Mouse (Mus musculus) thymus, postnatal 14 days (tissue): ENCODE data around the gene Tmem240.
"Not testable (repeated sequence)": the region's sequence is repeated elsewhere in the genome, so short reads cannot be mapped to it uniquely, and the experiment has no call there.

Source experiments
- DNase-seq: peaks from one replicate; pipeline ENCODE4 v3.0.0; 2021

Gene Tmem240

DNA sequence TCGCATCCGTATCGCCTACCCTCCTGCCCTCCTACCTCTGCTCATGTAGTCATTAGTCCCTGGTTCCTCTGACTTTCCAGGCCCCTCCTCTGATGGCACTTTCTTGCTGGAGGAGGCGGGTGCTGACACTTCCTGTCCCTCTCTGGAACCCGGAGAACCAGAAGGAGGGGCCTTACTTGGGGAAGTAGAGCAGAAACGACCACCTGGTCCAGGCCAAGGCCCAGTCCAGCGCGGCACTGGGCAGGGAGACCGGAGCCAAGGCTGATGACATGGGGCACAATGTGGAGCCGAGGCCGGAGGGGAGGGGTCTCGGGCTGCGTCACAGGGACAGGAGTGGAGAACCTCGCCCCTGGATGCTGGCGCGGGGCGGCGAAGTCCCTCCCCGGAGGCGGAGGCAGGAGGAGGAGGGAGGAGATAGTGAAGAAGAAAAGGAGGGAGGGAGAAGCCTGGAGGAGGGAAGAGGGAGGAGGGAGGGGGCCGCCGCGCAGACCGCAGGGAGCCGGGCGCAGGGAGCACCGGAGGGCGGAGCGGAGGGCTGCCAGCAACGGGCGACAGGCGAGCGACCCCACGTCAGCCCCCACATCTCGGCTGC lies at the start of gene Tmem240:
Tmem240 (plus strand) TSS at position 451 of the 592 bp plus-strand sequence.
- DNase-seq, result peak; percentile 89

DNA sequence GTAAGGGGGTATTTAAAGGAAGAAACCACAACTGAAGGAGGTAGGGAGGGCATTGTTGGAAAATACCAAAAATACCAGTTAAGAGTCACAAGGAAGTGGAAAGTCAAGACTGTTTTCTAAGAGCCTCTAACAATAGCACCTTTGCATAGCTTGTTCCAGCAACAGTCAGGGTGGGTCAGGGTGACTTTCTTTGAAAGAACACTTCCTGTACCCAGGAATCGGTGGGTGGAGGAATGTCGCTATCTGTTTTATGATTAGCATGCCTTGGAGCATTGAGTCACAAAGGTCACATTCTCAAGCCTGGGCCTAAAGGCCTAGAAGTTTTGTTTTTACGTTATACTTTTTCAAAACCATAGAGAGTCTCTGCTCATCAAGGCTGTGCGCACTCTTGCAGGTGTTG lies 46.8 kb upstream of the Tmem240 start:
- DNase-seq, result not testable (repeated sequence)

DNA sequence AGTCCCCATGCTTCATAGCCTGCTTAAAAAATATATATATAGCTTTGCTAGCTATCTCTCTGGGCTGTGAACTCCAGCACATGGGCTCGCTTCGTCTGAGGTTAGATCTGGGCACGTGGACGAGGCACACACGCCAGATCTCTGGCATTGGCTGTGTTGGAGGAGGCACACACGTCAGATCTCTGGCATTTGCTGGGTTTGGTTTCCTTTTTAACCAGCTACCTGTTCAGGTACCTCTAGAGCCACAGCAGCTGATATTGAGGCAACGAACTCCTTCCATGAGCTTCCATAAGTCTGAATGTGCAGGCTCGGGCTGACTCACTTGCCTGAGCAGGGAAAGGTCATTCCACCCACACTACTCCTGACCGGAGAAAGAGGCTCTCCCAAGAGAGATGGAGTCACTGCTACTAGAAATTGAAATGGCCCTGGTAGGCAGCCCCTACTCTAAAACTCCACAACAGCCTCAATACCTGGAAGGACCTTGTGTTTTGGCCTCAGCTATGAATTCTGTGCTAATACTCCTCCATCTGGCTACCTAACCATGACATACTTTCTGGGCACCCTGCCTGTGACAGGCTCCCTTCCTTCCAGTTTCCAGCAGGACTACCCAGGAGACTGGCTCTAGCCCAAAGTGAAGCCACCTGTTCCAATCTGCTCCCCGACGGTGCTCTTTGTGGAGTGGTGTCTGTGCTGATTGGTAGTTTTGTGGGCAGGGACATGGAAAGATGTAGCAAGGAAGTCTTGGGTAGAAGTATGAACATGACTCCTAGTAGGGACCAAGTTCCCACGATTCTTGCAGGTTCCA lies 43.8 kb upstream of the Tmem240 start:
- no peak for DNase-seq

DNA sequence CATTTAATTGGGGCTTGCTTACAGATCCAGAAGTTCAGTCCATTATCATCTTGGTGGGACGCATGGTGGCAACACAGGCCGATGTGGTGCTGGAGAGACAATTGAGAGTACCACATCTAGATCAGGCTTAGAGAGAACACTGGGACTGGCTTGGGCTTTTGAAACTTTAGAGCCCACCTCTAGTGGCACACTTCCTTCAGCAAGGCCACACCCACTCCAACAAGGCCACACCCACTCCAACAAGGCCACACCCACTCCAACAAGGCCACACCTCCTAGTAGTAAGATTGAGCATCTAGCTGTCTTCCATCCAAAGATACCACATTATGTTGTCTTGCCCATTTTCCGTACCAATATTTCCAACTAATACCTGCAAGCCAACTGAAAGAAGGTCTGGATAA lies 42.2 kb upstream of the Tmem240 start:
- DNase-seq, result no peak

DNA sequence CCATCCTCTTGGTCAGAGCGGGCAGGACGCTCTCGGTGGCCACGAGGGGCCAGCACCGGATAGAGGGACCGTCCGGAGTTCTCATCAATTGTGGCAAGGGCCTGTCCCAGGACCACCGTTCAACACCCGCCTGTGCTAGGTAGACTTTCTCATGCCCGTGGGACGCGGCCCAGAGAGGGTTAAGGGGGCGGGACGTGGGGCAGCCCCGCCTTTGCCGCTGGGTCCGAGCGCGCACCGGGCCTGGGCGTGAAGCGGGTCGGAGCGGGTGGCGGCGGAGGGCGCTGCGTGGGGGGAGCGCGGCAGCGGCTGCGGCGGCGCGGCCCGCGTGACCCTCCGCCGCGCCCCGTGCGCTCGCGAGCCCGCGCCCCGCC lies 40.5 kb upstream of the Tmem240 start, which contains the start of gene Fndc10:
Fndc10 (plus strand) TSS at position 232 of the 371 bp plus-strand sequence.
- peak; percentile 76 for DNase-seq

DNA sequence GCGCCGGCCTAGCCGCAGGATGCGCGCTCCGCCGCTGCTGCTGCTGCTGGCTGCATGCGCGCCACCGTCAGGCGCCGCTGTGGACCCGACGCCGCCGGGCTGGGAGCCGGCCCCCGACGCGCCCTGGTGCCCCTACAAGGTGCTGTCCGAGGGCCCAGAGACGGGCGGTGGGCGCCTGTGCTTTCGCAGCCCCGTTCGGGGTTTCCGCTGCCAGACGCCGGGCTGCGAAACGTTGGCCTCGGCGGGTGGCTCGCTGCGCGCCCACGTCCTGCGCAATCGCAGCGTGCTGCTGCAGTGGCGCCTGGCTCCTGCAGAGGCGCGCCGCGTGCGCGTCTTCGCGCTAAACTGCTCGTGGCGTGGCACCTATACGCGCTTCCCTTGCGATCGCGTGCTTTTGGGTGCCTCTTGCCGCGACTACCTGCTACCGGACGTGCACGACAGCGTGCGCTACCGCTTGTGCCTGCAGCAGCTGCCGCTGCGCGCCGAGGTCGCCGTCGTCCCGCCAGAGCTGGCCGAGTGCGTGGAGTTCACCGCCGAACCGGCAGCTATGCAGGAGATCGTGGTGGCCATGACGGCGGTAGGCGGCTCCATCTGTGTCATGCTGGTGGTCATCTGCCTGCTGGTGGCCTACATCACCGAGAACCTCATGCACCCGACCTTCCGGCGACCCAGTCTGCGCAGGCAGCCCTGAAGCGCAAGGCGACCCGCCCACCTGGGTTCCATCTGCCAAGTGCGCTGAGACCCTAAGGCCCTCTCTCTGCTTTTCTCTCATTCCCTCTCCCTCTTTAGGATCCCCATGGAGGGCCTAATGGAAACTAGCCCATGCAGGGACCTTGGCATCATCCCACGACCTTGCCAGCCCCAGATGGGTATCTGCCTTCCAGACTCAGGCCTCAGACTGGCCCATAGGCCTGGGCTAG lies 39.9 kb upstream of the Tmem240 start:
- peak; percentile 85 for DNase-seq

DNA sequence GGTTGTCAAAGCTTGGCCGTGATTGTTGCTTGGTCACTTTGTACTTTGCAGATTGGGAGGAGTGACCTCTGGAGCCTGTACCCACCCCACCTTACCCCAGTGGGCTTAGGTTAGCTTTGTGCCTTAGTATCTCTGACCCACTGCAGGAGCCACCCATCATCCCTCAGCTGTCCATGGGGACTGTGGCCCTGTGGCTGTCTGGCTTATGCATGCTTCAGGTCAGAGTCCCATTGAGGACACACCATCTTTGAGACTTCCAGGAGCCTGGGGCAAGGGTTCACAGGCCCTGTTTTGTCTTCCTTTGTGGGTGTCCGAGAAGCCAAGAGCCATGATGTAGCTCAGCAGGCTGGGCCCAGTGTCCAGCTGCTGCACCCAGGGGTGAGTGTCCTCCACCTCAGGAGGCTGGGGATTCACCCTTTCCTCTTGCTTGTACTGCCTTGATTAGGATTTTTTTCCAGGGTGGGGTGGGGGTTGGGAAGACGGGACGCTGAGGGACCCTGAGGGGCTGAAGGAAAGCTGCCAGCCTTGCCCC lies 39.0 kb upstream of the Tmem240 start:
- DNase-seq, result no peak

DNA sequence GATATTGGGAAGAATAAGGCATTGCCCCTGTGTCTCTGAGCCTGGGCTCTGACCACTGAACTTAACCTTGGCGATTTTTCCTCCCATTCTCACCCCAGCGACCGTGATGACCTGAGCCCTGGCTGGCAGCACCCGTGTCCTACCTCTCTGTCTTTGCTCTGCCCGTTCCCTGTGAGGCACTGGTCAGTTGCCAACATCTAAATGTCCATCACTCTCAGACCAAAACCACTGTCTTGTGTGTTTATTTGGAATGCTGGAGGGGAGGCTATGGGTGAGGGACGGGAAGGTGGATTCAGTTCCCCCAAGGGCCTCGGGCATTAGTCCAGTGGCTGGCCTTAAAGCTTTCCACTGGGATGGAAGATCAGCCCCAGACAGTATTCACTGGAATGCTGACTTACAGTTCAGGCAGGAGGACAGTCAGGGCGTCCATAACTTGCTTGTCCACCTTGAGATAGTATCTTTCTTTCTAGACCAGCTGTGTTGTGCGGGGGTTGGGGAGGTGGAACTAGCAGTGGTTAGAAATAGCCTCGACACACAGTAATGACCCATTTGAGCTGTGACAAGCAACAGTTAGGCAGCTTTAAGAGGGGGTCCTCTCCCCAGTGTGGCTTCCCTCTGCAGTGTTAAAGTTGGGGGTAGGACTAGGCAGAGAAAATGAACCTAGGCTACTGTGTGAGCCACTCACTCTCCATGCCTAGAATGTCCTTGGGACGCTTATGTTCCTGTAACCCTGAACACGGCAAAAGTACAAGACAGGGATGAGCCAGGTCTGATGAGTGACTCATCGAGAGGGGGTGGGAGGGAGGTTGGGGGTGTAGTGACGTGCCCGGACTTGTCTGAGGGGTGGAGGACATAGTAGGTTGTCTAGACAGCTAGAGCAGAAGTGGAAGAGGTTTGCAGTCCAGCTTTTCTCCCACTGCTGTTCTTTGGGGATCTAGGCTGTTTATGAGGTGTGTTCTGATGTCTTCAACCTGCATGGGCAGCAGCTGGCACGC lies 38.0 kb upstream of the Tmem240 start:
- DNase-seq, result no peak

DNA sequence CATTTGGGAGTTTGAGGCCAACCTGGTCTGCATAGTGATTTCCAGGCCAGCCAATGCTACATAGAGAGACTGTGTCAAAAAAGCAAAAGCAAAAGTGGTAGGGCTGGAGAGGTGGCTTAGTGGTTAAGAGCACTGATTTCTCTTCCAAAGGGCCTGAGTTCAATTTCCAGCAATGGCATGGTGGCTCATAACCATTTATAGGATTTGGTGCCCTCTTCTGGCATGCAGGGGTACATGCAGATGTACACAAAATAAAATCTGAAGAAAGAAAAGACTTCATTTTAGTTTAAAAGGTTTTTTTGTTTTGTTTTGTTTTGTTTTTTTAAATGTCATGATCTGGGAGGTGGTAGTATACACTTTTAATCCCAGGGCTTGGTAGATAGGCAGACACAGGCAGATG lies 34.2 kb upstream of the Tmem240 start:
- no peak for DNase-seq

DNA sequence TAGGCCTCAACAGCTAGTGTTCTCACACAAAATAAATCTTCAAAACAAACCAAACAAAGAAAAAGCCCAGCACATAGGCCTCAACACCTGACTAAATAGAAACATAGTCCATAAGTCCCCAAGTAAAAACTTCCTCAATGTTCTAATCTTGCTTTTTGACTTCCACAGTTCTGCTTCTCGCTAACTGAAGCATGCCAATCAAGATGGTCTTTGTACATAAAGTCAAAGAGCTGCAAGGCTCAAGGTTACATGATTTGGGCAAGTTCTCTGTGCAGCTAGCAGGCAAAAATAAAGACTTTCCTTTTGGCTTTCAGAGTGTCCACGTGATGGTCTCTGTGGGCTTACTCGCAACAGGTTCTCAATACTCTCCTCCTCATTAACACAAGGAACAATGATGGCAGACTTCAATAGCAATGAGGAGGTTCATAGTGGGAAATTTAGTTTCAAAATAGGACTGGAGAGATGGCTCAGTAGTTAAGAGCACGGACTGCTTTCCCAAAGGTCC lies 31.1 kb upstream of the Tmem240 start:
- no peak for DNase-seq

DNA sequence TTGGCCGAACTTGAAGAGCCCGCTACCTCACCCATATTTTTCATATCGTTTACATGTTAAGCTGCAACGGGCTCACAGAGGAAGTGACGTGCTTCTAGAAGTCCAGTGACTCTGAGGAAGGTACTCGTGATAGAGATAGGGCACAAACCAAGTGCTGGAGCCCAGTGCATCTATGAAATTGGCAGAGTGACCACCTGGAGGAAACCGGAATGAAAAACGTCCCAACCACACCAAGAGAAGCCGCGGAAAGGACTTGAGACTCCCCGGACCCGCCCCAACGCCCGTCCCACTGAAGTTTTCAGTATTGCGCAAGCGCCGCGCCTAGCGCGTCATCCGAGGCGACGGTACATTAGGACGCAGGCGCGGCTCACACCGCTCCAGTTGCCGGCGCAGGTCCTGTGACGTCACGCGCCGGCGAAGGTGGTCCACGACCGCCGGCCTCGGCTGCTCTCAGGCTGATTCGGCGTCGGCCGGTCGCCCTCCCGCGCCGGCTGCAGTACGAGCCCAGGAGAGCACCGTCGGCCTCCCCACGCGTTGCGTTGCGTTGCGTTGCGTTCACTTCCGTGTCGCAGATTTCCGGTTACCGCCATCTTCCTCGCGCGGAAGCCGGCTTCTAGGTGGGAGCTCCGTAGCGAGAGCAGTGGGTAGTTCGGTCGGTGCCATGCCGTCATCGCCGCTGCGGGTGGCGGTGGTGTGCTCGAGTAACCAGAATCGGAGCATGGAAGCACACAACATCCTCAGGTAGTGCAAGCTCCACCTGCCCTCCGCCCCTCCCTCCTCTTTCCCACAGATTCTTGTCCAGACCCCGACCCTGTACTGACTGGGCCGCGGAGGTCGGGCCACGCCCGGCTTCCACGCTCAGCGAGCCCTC lies 29.6 kb upstream of the Tmem240 start, which contains the start of gene Ssu72:
Ssu72 (plus strand) TSS at position 80 of the 871 bp plus-strand sequence.
- DNase-seq, result peak; percentile 93

DNA sequence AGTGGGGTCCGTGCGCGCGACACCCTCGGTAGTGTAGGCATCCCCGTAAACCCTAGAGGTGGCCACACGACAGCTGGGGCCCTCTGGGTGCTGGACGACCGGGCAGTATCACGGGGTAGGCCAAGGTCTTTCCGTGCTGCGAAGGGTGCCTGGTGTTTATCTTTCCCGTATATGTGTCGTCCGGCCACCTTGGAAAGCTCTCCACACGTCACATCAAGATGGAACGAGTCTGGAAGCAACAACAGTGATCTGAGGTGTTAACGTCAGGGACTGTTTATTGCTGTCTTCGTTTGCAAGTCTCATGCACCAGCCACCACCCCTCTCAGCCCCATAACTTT lies 29.0 kb upstream of the Tmem240 start:
- DNase-seq, result no peak

DNA sequence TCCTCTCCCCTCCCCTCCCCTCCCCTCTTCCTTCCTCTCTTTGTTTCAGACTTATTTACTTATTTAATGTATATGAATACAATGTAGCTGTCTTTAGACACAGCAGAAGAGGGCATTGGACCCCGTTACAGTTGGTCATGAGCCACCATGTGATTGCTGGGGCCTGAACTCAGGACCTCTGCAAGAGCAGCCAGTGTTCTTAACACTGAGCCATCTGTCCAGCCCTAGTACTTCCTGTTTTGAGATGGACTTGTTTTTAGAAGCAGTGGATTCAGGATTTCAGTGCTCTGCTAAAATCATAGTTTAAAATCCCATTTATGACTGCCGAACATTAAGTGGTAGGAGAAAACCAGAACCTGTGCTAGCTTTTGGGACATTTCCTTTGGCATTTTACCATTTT lies 26.0 kb upstream of the Tmem240 start:
- no peak for DNase-seq

DNA sequence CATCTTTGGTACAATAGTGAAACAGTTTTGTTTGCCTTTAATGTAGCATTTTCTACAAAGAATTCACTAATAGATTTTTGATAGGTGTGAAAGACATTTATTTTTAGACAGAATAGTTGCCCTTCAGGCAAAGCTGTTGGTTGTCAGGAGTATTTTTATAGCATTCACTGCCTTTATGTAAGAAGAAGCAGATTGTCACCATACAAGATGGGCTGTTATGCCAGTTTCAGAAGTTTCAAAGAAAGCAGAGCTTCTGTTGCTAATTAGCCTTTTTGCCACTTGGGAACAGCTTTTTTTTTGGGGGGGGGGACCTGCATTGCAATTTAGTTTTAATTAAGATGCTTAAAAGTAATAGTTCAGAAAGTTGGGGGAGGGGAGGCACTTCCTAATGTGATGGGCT lies 25.6 kb upstream of the Tmem240 start:
- no peak for DNase-seq

DNA sequence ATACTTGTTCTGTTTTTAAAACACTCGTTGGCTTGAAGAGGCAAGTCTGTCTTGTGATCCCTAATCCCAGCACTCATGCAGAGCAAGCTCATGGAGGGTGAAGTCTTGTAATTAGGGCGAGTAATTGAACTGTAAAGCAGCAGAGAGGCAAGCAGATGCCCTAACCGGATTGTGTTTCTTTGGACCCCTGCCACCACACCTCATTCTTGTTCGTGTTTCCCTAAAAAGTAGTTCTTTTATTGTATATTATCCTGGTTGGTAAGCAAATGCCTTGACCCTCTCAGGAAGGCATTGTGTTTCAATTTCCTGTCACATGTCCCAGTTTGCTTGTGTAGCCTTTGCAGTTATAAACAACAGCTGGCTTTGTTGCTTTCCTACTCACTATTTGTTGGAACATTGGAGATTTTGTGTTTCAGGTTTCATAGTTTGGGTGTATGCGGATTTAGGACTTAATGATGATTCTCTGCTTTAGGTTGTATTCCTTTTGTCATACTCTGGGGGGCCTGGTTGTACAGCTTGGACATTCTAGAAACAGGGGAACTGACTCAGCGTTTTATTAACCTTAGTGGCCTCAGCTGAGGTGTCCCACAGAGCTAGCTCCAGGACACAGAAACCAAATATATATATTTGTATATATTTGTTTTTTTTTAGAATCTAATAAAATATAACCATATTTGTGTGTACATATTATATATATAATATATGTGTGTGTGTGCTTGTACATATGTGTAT lies 23.9 kb upstream of the Tmem240 start:
- no peak for DNase-seq

DNA sequence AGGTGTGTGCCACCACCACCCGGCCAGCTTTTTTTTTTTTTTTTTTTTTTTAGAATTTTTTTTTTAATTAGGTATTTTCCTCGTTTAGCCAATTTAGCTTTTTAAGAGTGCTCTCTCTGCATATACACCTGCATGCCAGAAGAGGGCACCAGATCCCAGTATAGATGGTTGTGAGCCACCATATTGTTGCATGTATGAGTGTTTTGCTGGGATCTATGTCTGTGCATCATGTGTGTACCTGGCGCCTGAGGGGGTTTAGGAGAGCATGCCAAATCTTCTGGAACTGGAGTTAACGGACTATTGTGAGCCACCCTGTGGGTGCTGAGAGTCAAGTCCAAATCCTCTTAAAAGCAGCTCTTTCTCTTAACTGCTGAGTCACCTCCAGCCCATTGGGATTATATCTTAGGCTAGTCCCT lies 12.9 kb upstream of the Tmem240 start:
- peak; percentile 33 for DNase-seq

DNA sequence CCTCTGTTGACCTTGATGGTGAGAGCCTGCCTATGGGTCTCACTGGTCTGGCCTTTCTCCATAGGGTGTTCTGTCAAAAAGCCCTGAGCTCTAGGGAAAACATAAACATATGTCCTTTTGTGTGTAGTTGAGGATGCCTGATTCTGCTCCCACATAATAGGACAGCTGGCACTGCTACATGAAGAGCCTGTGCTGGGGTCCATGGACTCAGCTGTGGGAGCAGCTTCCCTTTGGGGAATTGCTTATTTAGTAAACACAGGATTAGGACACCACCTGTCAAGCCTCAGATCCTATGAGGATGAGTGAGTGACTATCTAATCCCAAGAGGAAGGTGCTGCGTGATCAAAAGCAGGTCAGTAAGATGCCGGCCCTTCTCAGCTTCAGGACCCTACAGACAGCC lies 6.6 kb upstream of the Tmem240 start:
- DNase-seq, result no peak

DNA sequence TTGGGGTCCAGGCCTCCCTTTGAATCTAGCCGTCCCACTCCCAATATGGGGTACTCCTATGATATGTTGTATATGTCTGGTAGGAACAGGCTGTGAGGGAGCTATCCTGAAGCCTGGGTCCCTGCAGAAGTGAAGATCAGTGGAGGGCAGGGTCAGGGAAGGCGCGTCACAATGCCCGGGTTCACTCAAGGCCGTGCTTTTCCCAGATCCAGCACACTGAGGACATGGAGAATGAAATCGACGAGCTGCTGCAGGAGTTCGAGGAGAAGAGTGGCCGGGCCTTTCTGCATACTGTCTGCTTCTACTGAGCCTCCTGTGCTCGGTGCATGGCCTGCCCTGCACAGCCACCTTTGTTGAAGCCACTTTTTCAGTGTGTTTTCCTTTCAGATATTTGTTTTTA lies 1.3 kb upstream of the Tmem240 start:
- no peak for DNase-seq

DNA sequence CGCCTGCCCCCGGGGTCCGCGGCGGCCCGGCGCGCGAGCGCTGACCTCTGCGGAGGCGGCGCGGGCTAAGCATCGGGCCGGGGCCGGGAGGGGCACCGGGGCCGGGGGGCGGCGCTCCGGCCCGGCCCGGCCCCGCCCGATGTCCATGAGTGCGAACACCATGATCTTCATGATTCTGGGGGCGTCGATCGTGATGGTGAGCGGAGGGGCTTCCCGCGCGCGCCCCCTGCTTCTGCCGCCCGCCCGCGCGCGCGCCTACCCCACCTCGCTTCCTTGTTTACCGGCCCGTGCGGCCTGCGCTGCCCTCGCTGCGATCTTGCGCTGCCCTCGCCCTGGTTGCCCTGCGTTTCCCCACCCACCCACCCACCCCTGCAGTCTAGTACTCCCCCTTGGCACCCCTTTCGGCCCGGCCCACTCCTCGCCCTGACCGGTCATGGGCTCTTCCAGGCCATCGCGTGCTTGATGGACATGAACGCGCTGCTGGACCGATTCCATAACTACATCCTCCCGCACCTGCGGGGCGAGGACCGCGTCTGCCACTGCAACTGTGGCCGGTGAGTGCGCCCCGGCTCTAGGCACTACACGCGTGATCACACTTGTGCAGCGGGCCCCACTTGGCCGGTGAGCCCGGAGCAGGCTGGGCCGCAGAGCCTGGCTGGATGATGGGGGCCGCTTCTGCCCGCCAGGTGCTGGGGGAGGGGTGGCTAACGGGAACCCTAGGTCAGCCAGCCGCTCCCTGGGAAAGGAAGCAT lies 527 bp downstream of the Tmem240 start:
- peak; percentile 71 for DNase-seq
